Mouse (Mus musculus) intestine, embryonic 15.5 days (tissue): ENCODE measurements around the gene Mthfd1l. TPM values are rescaled to one million over a fixed set of nuclear protein-coding genes. Genes with fewer than 3 reads are reported as not detected.

Experiments
- ATAC-seq: fragments of 200-750 bp; cut with Nextera tagmentation; 2 replicates; pipeline ENCODE4 v1.8.0; 2017; ENCODE audit warnings: moderate TSS enrichment, moderate library complexity
- H3K27ac ChIP-seq: fragments of 300-500 bp; sonication (generic); 2 replicates; pipeline ENCODE4 v1.5.1; 2015; ENCODE audit warnings: mild to moderate bottlenecking, inconsistent platforms
- H3K27me3 ChIP-seq: fragments of 300-500 bp; sonication (generic); replicated peaks from 2 replicates; pipeline ENCODE4 v1.6.1; 2015; ENCODE audit warnings: inconsistent platforms
- H3K36me3 ChIP-seq: fragments of 300-500 bp; sonication (generic); 2 replicates; pipeline ENCODE4 v1.6.1; 2015; ENCODE audit warnings: inconsistent platforms
- H3K4me1 ChIP-seq: fragments of 300-500 bp; sonication (generic); replicated peaks from 2 replicates; pipeline ENCODE4 v1.6.1; 2015; ENCODE audit warnings: inconsistent platforms
- H3K4me2 ChIP-seq: fragments of 300-500 bp; sonication (generic); replicated peaks from 2 replicates; pipeline ENCODE4 v1.6.1; 2015; ENCODE audit warnings: mild to moderate bottlenecking, inconsistent platforms
- H3K4me3 ChIP-seq: fragments of 300-500 bp; sonication (generic); replicated peaks from 2 replicates; pipeline ENCODE4 v1.5.1; 2015; ENCODE audit warnings: inconsistent platforms
- H3K9ac ChIP-seq: fragments of 300-500 bp; sonication (generic); 2 replicates; pipeline ENCODE4 v1.6.1; 2015; ENCODE audit warnings: inconsistent platforms
- H3K9me3 ChIP-seq: fragments of 300-500 bp; sonication (generic); 2 replicates; pipeline ENCODE4 v1.6.1; 2016; ENCODE audit warnings: inconsistent platforms
- WGBS: fragments of 180-500 bp; shearing (Covaris S2); methylation state at CpG from one replicate; pipeline ENCODE4 v1.1.7; 2015; 5-methylcytosine and 5-hydroxymethylcytosine counted together
- polyA plus RNA-seq: library from polyadenylated mRNA; unstranded; fragments of >200 nt; fragmentation: Nextera tagmentation; extraction: Ambion mirVana; gene quantifications from 2 replicates; pipeline ENCODE4 v1.2.1, GENCODE M21; 2015

The Mthfd1l gene
- polyA plus RNA-seq, 1 experiment from 2014 or later = 21.7 TPM

DNA sequence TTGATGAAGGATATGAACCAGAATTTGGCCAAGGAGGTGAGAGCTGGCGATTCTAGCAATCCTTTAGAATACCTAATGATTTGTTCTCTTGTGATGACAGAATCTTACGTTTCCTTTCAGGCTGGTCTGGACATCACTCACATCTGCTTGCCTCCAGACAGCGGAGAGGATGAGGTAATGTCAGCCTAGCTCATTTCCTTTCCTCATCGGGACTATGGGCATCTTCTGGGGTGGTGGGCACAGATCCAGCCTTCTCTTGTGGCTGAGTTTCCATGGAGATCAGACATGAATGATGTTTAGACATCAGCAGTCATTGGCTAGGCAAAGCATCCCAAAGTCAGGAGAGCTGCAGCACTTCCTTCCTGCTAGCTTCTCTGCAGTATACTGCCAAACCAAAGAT, 7.3 kb downstream of the Mthfd1l start:
- no peak overlapping the region for H3K4me2 ChIP-seq
- H3K4me3 ChIP-seq = no peak overlapping the region
- peaks cover 11% of the 10 kb centered on the region; the same call in 1 of the 2 replicates for H3K36me3 ChIP-seq
- 83% methylated on average over 4 of the region's 4 CpGs for WGBS
- H3K9ac ChIP-seq = no peak overlapping the region
- ATAC-seq = no peak
- no peaks in the 10 kb centered on the region for H3K27me3 ChIP-seq
- no peak overlapping the region for H3K27ac ChIP-seq
- peaks cover 10% of the 10 kb centered on the region for H3K4me1 ChIP-seq
- H3K9me3 ChIP-seq = no peaks in the 10 kb centered on the region

DNA sequence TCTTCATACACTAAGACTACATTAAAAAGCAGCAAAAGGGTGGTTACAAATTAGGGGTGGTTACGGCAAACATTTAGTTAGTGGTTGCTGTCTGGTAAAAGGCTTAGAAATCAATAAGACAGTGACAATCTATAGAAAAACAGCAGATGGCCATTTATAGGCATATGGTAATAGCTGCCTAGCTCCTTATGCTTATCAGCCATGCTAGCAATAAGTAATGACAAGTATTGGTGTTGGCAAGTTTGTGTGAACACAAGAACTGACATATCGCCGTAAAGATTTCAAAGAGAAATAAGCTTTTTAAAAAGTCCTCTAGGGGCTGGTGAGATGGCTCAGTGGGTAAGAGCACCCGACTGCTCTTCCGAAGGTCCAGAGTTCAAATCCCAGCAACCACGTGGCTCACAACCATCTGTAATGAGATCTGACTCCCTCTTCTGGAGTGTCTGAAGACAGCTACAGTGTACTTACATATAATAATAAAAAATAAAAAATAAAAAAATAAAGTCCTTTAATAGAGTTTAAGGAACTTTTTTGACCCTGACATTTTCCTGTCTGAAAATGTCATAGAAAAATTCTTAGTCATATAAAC, 17.5 kb downstream of the Mthfd1l start:
- Histone ChIP-seq H3K4me3 (no peak overlapping the region), H3K36me3 (peaks cover 10% of the 10 kb centered on the region; the same call in 1 of the 2 replicates), H3K27ac (no peak overlapping the region), H3K9ac (no peak overlapping the region), H3K27me3 (no peaks in the 10 kb centered on the region), H3K4me2 (no peak overlapping the region), H3K9me3 (no peaks in the 10 kb centered on the region), H3K4me1 (no peaks in the 10 kb centered on the region)
- ATAC-seq = no peak
- WGBS = 90% methylated on average over 6 of the region's 6 CpGs

DNA sequence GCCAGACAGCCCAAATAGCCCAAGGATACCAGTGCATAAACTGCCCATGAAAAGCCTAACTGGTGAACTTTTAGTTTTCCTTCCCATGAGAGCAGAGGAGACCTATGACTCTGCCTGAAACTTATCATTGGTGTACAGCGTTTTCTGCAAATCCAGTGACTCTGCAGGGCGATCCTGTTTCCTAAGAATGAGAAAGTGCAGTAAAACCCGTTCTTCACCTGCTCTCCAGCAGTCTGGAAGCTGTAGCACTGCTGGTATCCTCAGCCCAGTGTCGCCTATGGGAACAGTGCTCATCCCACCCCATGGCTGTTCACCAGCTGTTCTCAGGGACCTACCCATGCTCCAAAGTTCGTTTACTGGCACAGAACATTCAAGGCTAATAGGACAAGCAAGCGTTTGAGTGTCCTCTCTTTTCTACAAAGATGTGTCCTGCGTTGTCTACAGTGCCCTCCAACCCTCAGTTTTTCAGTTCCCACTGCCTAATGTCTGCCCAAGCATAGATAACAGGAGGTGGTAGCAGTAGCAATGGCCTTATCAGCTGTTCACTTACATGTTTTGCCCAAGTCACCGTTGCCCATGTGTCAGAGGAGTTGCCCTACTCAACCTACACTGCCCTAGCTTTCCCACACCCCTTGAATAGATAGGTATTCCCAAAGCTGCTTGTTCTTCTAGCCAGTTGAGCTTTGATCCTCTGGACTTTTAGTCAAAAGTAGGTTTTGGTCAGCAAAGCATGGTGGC, 20.6 kb downstream of the Mthfd1l start:
- no peaks in the 10 kb centered on the region for H3K4me1 ChIP-seq
- WGBS = 89% methylated on average over 8 of the region's 8 CpGs
- ATAC-seq = peak; percentile 61; the same call in 1 of the 2 replicates

DNA sequence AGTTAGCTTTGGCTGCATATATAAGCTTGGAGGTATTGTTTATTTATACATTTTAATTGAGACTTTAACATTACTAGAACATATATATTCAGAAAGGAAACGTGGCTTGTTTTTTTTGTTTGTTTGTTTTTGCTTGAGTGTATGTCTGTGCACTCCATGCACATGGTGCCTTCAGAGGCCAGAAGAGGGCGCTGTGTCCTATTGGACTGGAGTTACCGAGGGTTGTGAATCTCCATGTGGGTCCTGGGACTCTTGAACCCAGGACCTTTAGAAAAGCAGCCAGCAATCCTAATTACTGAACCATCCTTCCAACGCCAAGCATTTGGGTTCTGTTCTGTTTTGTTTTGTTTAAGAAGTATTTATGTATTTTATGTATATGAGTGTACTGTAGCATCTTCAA, 22.4 kb downstream of the Mthfd1l start:
- Histone ChIP-seq H3K4me2 (no peak overlapping the region), H3K9ac (no peak overlapping the region), H3K36me3 (0 out of 2 replicates have a peak, but pooled peaks cover 6% of the 10 kb centered on the region), H3K4me3 (no peak overlapping the region), H3K4me1 (no peaks in the 10 kb centered on the region), H3K27ac (no peak overlapping the region), H3K9me3 (no peaks in the 10 kb centered on the region), H3K27me3 (no peaks in the 10 kb centered on the region)
- ATAC-seq = no peak
- 80% methylated on average over 4 of the region's 4 CpGs for WGBS

More for the DNA sequence above, 20.6 kb downstream of the Mthfd1l start:
- Histone ChIP-seq H3K27me3 (no peaks in the 10 kb centered on the region), H3K36me3 (peaks cover 10% of the 10 kb centered on the region; the same call in 1 of the 2 replicates), H3K9me3 (no peaks in the 10 kb centered on the region), H3K4me2 (no peak overlapping the region), H3K4me3 (no peak overlapping the region), H3K9ac (no peak overlapping the region), H3K27ac (no peak overlapping the region)

DNA sequence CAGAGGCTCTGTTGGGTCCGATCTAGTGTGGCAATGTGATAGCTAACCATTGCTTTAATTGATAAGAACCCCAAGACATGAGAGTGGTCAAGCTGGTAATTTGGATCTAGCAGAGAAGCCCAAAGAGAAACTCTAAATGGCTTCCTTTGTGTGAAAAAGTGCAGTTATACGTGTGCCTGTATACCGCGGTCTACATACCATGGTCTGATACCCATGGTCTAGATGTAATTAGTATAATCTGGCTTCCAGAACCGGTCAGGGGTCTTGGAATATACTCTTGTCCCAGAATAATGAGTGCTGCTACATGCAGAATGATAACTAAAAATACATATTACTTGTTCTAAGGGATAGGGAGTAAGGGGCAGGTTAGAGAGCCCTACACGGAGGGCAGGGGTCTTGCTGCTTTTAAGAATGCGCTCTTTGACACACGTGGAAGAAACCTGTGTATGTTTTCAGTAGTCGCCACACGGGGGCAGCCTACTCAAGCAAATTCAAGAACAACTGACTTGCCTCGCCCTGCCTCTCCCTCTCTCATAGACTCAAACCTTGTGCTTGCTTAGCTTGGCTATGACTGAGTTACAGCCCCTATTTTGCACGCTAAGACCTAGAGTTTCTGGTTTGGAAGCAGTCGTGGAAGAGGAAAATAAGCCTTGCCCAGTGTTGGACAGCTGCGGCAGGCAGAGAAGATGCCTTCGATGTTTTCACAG, 23.4 kb downstream of the Mthfd1l start:
- no peak overlapping the region for H3K27ac ChIP-seq
- 51% methylated on average over 15 of the region's 15 CpGs for WGBS

DNA sequence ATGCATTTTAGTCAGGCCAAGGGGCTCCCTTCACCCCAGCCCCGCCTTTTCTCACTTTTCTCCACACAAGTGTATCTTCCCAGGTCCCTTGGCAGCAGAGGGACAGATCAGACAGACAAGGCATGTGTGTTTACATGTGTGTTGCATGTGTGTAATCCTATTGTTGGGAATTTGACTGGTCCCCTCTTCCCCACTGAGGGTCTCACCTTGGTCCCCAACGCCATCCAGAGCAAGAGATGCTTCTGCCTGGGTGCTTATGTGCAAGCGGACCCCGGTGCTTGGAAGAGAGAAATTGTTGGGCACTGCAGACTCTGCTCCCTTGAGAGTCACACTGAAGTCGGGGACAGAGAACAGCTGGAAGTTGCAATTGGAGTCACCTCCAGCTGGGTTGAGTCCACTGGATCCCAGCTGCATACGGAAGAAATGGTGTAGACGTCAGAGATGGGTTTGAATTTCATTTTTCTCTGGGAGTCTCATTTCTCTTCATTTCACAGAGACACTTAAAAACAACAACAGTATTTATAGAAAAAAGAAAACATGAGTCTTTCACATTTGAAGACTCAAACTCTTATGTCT, 25.0 kb downstream of the Mthfd1l start:
- no peaks in the 10 kb centered on the region for H3K27me3 ChIP-seq
- H3K4me1 ChIP-seq = no peaks in the 10 kb centered on the region
- no peak overlapping the region for H3K4me2 ChIP-seq
- WGBS = 81% methylated on average over 7 of the region's 7 CpGs
- H3K27ac ChIP-seq = no peak overlapping the region
- no peak overlapping the region for H3K9ac ChIP-seq
- no peak overlapping the region for H3K4me3 ChIP-seq
- no peaks in the 10 kb centered on the region for H3K9me3 ChIP-seq
- no peaks in the 10 kb centered on the region for H3K36me3 ChIP-seq
- no peak for ATAC-seq

More for the DNA sequence above, 23.4 kb downstream of the Mthfd1l start:
- Histone ChIP-seq H3K9me3 (no peaks in the 10 kb centered on the region), H3K27me3 (no peaks in the 10 kb centered on the region), H3K4me2 (no peak overlapping the region), H3K4me1 (no peaks in the 10 kb centered on the region), H3K36me3 (0 out of 2 replicates have a peak, but pooled peaks cover 4% of the 10 kb centered on the region), H3K4me3 (no peak overlapping the region), H3K9ac (no peak overlapping the region)
- peak; percentile 57; the same call in 1 of the 2 replicates for ATAC-seq

DNA sequence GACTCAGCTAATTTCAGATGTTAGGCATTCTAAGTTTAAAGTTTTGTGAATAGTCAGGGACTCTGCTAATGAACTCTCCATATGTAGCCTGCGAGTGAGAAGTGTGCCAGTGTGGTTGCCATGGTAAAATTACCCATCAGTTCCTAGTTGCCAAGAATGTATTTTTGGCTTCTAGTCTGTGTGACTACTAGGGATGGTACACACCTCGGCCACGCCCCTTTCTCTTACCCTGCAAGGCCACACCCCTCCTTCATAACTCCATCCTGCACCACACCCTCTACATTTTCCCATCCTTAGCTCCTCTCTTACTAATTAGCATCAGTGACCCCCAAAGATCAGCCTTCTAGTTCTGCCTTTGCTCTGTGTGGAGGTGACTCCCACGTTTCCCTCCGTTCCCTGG, 29.8 kb downstream of the Mthfd1l start:
- Histone ChIP-seq H3K9me3 (no peaks in the 10 kb centered on the region), H3K4me2 (no peak overlapping the region), H3K27ac (no peak overlapping the region), H3K4me1 (peaks cover 5% of the 10 kb centered on the region; the same call in 1 of the 2 replicates), H3K27me3 (no peaks in the 10 kb centered on the region), H3K36me3 (no peaks in the 10 kb centered on the region), H3K4me3 (no peak overlapping the region), H3K9ac (no peak overlapping the region)
- ATAC-seq = no peak
- 84% methylated on average over 5 of the region's 5 CpGs for WGBS

DNA sequence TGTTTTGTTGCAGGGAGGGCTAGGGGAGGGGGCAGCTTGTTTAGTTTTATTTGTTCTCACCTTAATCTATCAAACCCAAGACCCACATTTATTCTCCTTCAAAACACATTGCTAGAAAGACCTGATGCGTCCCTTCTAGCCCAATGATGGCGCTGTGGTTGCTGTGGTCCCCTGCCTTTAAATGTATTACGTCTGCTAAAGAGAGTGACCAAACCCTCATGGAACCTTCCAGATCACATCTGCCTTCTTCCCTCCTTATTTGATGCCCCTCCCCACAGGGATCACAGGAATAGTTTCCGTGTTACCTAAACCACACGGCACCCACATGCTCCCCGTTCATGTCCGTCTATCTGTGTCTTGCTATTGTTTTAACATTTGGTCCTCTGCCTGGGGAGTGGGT, 32.3 kb downstream of the Mthfd1l start:
- Histone ChIP-seq H3K9me3 (no peaks in the 10 kb centered on the region), H3K9ac (no peak overlapping the region), H3K4me3 (no peak overlapping the region), H3K4me2 (no peak overlapping the region), H3K4me1 (peaks cover 5% of the 10 kb centered on the region; the same call in 1 of the 2 replicates), H3K36me3 (no peaks in the 10 kb centered on the region), H3K27ac (peak overlapping the region; percentile 8; the same call in 1 of the 2 replicates), H3K27me3 (no peaks in the 10 kb centered on the region)
- no peak for ATAC-seq
- WGBS = 67% methylated on average over 7 of the region's 7 CpGs

DNA sequence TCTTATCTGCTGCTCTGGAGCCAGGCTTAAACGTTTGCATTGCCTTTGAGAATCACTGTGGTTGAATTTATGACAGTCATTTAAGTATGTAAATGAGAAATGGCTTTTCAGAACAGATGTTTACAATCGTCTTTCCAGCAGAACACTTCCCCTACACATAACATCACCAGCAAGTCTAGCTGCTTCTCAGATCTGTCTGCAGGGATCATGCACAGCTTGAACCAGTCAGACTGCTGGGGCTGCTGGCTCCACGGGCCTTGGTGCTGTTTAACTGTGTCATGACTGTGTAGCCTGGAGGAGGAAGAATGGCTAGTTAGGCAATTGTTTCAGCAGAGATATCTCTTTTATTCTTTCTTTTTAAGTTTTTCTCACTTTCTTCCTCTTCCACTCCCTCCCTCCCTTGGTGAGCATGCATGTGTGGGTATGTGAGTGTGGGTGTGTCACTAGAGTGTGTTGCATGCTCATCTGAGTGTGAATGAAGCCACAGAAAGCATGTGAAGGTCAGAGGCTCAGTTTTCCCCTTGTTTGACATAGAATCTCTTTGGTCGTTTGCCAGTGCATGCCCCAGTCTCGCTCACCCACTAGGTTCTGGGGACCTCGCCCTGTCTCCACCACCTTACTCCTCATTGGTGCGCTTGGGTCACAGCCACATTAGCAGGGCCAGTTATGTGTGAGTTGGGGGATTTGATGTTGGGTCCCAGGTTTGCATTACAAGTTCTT, 33.5 kb downstream of the Mthfd1l start:
- H3K27me3 ChIP-seq = no peaks in the 10 kb centered on the region
- no peak overlapping the region for H3K4me2 ChIP-seq
- H3K9me3 ChIP-seq = no peaks in the 10 kb centered on the region
- no peaks in the 10 kb centered on the region for H3K36me3 ChIP-seq
- no peak overlapping the region for H3K9ac ChIP-seq
- peaks cover 5% of the 10 kb centered on the region; the same call in 1 of the 2 replicates for H3K4me1 ChIP-seq
- H3K4me3 ChIP-seq = no peak overlapping the region
- H3K27ac ChIP-seq = peak overlapping the region; percentile 67
- ATAC-seq = peak; percentile 94
- WGBS = 38% methylated on average over 7 of the region's 7 CpGs

DNA sequence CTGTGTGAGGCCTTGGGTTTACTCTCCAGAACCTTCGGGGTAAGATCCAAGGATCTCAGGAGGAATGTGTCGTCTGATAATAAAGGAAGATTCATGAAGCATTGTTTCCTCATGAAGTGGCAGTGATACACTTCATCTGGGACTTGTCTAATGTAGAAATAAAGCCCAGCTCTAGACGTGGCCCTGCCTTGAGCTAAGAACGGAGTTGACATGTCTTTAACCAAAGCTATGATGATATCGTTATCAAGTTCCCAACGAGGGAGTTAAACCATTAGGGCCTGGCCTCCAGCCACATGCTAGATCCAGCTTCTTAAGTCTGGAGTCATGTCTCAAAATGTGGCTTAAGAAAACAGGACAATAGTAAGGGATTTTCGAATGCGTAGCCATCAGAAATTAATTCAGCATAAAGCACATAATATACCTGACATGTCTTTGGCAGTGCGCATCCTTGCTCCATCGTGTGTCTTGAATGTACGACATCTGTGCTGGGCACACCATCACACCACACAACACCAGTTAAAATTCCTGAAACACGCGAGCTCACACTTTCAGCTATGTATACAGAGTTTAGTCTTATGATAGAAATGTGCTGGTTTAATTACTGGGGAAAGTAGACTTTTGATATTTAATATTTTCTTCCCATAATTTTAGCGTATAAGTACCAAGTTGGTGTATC, 49.8 kb downstream of the Mthfd1l start:
- ATAC-seq = no peak
- no peak overlapping the region for H3K4me2 ChIP-seq
- no peak overlapping the region for H3K9ac ChIP-seq
- H3K4me3 ChIP-seq = no peak overlapping the region
- no peak overlapping the region for H3K27ac ChIP-seq
- 85% methylated on average over 14 of the region's 14 CpGs for WGBS
- no peaks in the 10 kb centered on the region for H3K9me3 ChIP-seq
- H3K36me3 ChIP-seq = 0 out of 2 replicates have a peak, but pooled peaks cover 3% of the 10 kb centered on the region
- no peaks in the 10 kb centered on the region for H3K27me3 ChIP-seq
- peaks cover 8% of the 10 kb centered on the region for H3K4me1 ChIP-seq

DNA sequence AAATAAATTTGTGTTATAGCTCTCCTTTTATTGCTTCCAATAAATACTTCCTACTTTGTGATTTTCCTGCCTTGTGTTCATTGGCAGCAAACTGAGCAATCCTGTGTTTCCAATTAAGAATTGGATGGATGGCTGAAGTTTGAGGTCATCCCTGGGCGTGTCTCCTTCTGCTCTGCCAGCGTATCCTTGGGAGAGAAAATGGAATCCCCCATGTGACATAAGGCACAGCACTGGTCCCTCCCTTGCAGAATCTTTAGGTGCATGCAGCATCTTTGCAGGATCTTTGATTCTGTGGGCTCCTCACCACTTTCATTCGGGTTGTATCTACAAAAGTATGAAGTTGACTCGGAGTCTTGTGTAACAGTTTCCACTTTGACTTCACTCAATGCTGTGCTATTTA, 53.7 kb downstream of the Mthfd1l start:
- no peak for ATAC-seq
- Histone ChIP-seq H3K9ac (no peak overlapping the region), H3K4me2 (no peak overlapping the region), H3K27me3 (no peaks in the 10 kb centered on the region), H3K27ac (no peak overlapping the region), H3K4me3 (no peak overlapping the region), H3K36me3 (peaks cover 8% of the 10 kb centered on the region; the same call in 1 of the 2 replicates), H3K9me3 (no peaks in the 10 kb centered on the region), H3K4me1 (peaks cover 16% of the 10 kb centered on the region)
- WGBS = 85% methylated on average over 4 of the region's 4 CpGs
